Mouse (Mus musculus) neural tube, embryonic 15.5 days (tissue): ENCODE data around the gene Vasp. TPM values are rescaled to one million over a fixed set of nuclear protein-coding genes. Genes with fewer than 3 reads are reported as not detected.

Experiments used
- ATAC-seq: fragments of 200-750 bp; cut with Nextera tagmentation; 2 replicates; pipeline ENCODE4 v1.8.0; 2017; ENCODE audit warnings: mild to moderate bottlenecking, moderate TSS enrichment, moderate library complexity; ENCODE audit not compliant: low FRiP score
- H3K27ac ChIP-seq: fragments of 300-500 bp; sonication (generic); replicated peaks from 2 replicates; pipeline ENCODE4 v1.5.1; 2015; ENCODE audit warnings: mild to moderate bottlenecking, inconsistent platforms
- H3K27me3 ChIP-seq: fragments of 300-500 bp; sonication (generic); replicated peaks from 2 replicates; pipeline ENCODE4 v1.6.1; 2015; ENCODE audit warnings: inconsistent platforms
- H3K36me3 ChIP-seq: fragments of 300-500 bp; sonication (generic); 2 replicates; pipeline ENCODE4 v1.6.1; 2015; ENCODE audit warnings: inconsistent platforms
- H3K4me1 ChIP-seq: fragments of 300-500 bp; sonication (generic); 2 replicates; pipeline ENCODE4 v1.6.1; 2015; ENCODE audit warnings: inconsistent platforms
- H3K4me2 ChIP-seq: fragments of 300-500 bp; sonication (generic); 2 replicates; pipeline ENCODE4 v1.6.1; 2015; ENCODE audit warnings: inconsistent platforms, mild to moderate bottlenecking, moderate library complexity
- H3K4me3 ChIP-seq: fragments of 300-500 bp; sonication (generic); replicated peaks from 2 replicates; pipeline ENCODE4 v1.5.1; 2015; ENCODE audit warnings: mild to moderate bottlenecking, inconsistent platforms
- H3K9ac ChIP-seq: fragments of 300-500 bp; sonication (generic); replicated peaks from 2 replicates; pipeline ENCODE4 v1.6.1; 2015; ENCODE audit warnings: mild to moderate bottlenecking, inconsistent platforms
- H3K9me3 ChIP-seq: fragments of 300-500 bp; sonication (generic); replicated peaks from 2 replicates; pipeline ENCODE4 v1.6.1; 2016; ENCODE audit warnings: inconsistent platforms
- whole genome bisulfite sequencing: fragments of 180-500 bp; shearing (Covaris S2); methylation state at CpG from one replicate; pipeline ENCODE4 v1.1.7; 2015; ENCODE audit warnings: mixed read lengths; 5-methylcytosine and 5-hydroxymethylcytosine counted together
- polyA plus RNA-seq: library from polyadenylated mRNA; unstranded; fragments of >200 nt; fragmentation: Nextera tagmentation; extraction: Ambion mirVana; gene quantifications from 2 replicates; pipeline ENCODE4 v1.2.1, GENCODE M21; 2015

The Vasp gene
- polyA plus RNA-seq, 1 experiment from 2014 or later, result 40.9 TPM

GRCm38 (mm10) chr7:19301461-19302263, 30.0 kb upstream of the Vasp start:
- H3K4me3 ChIP-seq, result peak overlapping the region; percentile 53
- peak overlapping the region; percentile 69 for H3K4me2 ChIP-seq
- no peak for ATAC-seq
- H3K27ac ChIP-seq, result no peak overlapping the region
- H3K4me1 ChIP-seq, result peaks cover 39% of the 10 kb centered on the region
- WGBS, result 7% methylated on average over 16 of the region's 16 CpGs
- peak overlapping the region; percentile 36 for H3K9ac ChIP-seq
- no peaks in the 10 kb centered on the region for H3K9me3 ChIP-seq
- peaks cover 48% of the 10 kb centered on the region for H3K27me3 ChIP-seq
- no peaks in the 10 kb centered on the region for H3K36me3 ChIP-seq

- Histone ChIP-seq H3K36me3 (no peaks in the 10 kb centered on the region), H3K9me3 (no peaks in the 10 kb centered on the region), H3K4me1 (peaks cover 39% of the 10 kb centered on the region), H3K4me3 (peak overlapping the region; percentile 53), H3K9ac (peak overlapping the region; percentile 42), H3K27ac (no peak overlapping the region), H3K4me2 (peak overlapping the region; percentile 69), H3K27me3 (peaks cover 39% of the 10 kb centered on the region)
- WGBS, result under 1% methylated on average over 29 of the region's 29 CpGs
- peak; percentile 90 for ATAC-seq
Observed at GRCm38 (mm10) chr7:19300501-19301421, 29.1 kb upstream of the Vasp start.

GRCm38 (mm10) chr7:19299194-19299593, 27.6 kb upstream of the Vasp start:
- no peak for ATAC-seq
- 19% methylated on average over 3 of the region's 3 CpGs for WGBS
- Histone ChIP-seq H3K9me3 (no peaks in the 10 kb centered on the region), H3K4me1 (peaks cover 29% of the 10 kb centered on the region), H3K4me3 (no peak overlapping the region), H3K36me3 (peaks cover 7% of the 10 kb centered on the region; the same call in 1 of the 2 replicates), H3K9ac (no peak overlapping the region), H3K4me2 (no peak overlapping the region), H3K27me3 (peaks cover 24% of the 10 kb centered on the region), H3K27ac (no peak overlapping the region)

GRCm38 (mm10) chr7:19297794-19298193, 26.2 kb upstream of the Vasp start:
- Histone ChIP-seq H3K4me1 (peaks cover 21% of the 10 kb centered on the region), H3K4me3 (no peak overlapping the region), H3K4me2 (no peak overlapping the region), H3K27me3 (peaks cover 10% of the 10 kb centered on the region), H3K9ac (no peak overlapping the region), H3K27ac (no peak overlapping the region), H3K36me3 (peaks cover 20% of the 10 kb centered on the region), H3K9me3 (no peaks in the 10 kb centered on the region)
- ATAC-seq, result no peak
- 93% methylated on average over 5 of the region's 5 CpGs for WGBS

- H3K9ac ChIP-seq, result no peak overlapping the region
- ATAC-seq, result no peak
- peaks cover 20% of the 10 kb centered on the region for H3K36me3 ChIP-seq
- peaks cover 16% of the 10 kb centered on the region for H3K4me1 ChIP-seq
- 88% methylated on average over 6 of the region's 6 CpGs for WGBS
- no peak overlapping the region for H3K4me2 ChIP-seq
- peaks cover 3% of the 10 kb centered on the region for H3K27me3 ChIP-seq
- H3K27ac ChIP-seq, result no peak overlapping the region
- H3K9me3 ChIP-seq, result no peaks in the 10 kb centered on the region
- no peak overlapping the region for H3K4me3 ChIP-seq
Observed at GRCm38 (mm10) chr7:19297034-19297433, 25.4 kb upstream of the Vasp start.

GRCm38 (mm10) chr7:19295503-19296185, 24.0 kb upstream of the Vasp start:
- no peaks in the 10 kb centered on the region for H3K27me3 ChIP-seq
- H3K27ac ChIP-seq, result peak overlapping the region; percentile 37; the same call in 1 of the 2 replicates
- no peak overlapping the region; the same call in 1 of the 2 replicates for H3K4me3 ChIP-seq
- H3K4me1 ChIP-seq, result peaks cover 16% of the 10 kb centered on the region
- H3K4me2 ChIP-seq, result peak overlapping the region; percentile 52
- 14% methylated on average over 21 of the region's 22 CpGs for WGBS
- H3K36me3 ChIP-seq, result peaks cover 20% of the 10 kb centered on the region
- no peak overlapping the region for H3K9ac ChIP-seq
- no peaks in the 10 kb centered on the region for H3K9me3 ChIP-seq
- ATAC-seq, result peak; percentile 60

GRCm38 (mm10) chr7:19290969-19291596, 19.5 kb upstream of the Vasp start:
- H3K9me3 ChIP-seq, result no peaks in the 10 kb centered on the region
- 8% methylated on average over 19 of the region's 20 CpGs for WGBS
- H3K27ac ChIP-seq, result no peak overlapping the region
- H3K27me3 ChIP-seq, result no peaks in the 10 kb centered on the region
- H3K36me3 ChIP-seq, result peaks cover 47% of the 10 kb centered on the region
- H3K9ac ChIP-seq, result no peak overlapping the region; the same call in 1 of the 2 replicates
- ATAC-seq, result no peak
- peak overlapping the region; percentile 47 for H3K4me2 ChIP-seq
- H3K4me3 ChIP-seq, result peak overlapping the region; percentile 25
- peaks cover 18% of the 10 kb centered on the region for H3K4me1 ChIP-seq

GRCm38 (mm10) chr7:19284763-19285162, 13.1 kb upstream of the Vasp start:
- H3K4me3 ChIP-seq, result no peak overlapping the region
- ATAC-seq, result no peak
- H3K9ac ChIP-seq, result no peak overlapping the region
- H3K4me1 ChIP-seq, result peaks cover 33% of the 10 kb centered on the region
- H3K36me3 ChIP-seq, result peaks cover 27% of the 10 kb centered on the region
- WGBS, result 39% methylated on average over 4 of the region's 4 CpGs
- no peaks in the 10 kb centered on the region for H3K9me3 ChIP-seq
- peak overlapping the region; percentile 78 for H3K4me2 ChIP-seq
- H3K27ac ChIP-seq, result no peak overlapping the region
- peaks cover 16% of the 10 kb centered on the region for H3K27me3 ChIP-seq

GRCm38 (mm10) chr7:19283406-19283804, 11.8 kb upstream of the Vasp start:
- no peaks in the 10 kb centered on the region for H3K9me3 ChIP-seq
- peak overlapping the region; percentile 99 for H3K9ac ChIP-seq
- ATAC-seq, result peak; percentile 15
- H3K27me3 ChIP-seq, result peaks cover 30% of the 10 kb centered on the region
- peak overlapping the region; percentile 91 for H3K27ac ChIP-seq
- H3K36me3 ChIP-seq, result peaks cover 18% of the 10 kb centered on the region
- H3K4me1 ChIP-seq, result peaks cover 41% of the 10 kb centered on the region
- peak overlapping the region; percentile 87 for H3K4me3 ChIP-seq
- H3K4me2 ChIP-seq, result peak overlapping the region; percentile 78
- WGBS, result 24% methylated on average over 14 of the region's 14 CpGs

GRCm38 (mm10) chr7:19282791-19283405, 11.3 kb upstream of the Vasp start:
- WGBS, result under 1% methylated on average over 35 of the region's 35 CpGs
- Histone ChIP-seq H3K27ac (peak overlapping the region; percentile 91), H3K27me3 (peaks cover 35% of the 10 kb centered on the region), H3K4me3 (peak overlapping the region; percentile 87), H3K9ac (peak overlapping the region; percentile 99), H3K36me3 (peaks cover 14% of the 10 kb centered on the region), H3K9me3 (no peaks in the 10 kb centered on the region), H3K4me2 (peak overlapping the region; percentile 78), H3K4me1 (peaks cover 41% of the 10 kb centered on the region)
- ATAC-seq, result peak; percentile 71
